Mouse (Mus musculus): Measurements from ENCODE around the gene Tas2r125.
"Not testable (repeated sequence)": the region's sequence is repeated elsewhere in the genome, so short reads cannot be mapped to it uniquely, and the experiment has no call there.

The Tas2r125 gene

DNA sequence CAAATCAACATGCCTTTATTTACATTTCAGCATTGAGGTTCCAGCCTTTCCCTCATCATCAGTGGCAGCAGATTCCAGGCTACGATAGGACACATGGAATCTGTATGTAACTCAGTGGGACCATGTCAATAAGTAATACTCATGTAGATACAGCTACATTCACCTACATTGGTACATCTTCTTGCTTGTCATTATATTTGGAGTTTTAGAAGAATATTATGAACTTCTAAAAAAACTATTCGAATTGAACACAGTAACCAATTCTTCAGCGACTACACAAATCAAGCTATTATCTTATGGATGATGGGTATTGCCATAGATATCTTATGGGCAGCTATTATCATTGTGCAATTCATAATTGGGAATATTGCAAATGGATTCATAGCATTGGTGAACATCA lies at the start of gene Tas2r125:
Tas2r125 (plus strand) TSS at position 301 of the 400 bp plus-strand sequence.
- no peak for DNase-seq

DNA sequence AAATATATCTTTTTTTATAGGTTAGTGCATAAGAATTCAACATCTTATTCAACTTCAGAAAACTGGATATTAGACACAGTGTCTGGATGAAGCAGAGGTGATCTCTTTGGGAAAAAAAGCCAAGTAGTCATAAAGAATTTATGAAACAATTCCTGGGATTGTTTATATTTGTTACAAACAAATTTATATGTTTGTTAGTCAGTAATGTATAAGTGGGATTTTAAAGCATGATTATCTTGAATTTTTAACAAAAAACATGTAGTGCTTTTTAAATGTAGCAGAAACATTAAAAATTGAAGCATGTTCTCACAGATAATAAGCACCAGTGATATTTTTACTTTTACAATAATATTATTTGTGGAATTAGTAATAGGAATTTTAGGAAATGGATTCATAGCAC lies 41.7 kb upstream of the Tas2r125 start, which contains the start of gene Tas2r110:
Tas2r110 (plus strand) TSS at position 301 of the 400 bp plus-strand sequence.
- no peak for DNase-seq

DNA sequence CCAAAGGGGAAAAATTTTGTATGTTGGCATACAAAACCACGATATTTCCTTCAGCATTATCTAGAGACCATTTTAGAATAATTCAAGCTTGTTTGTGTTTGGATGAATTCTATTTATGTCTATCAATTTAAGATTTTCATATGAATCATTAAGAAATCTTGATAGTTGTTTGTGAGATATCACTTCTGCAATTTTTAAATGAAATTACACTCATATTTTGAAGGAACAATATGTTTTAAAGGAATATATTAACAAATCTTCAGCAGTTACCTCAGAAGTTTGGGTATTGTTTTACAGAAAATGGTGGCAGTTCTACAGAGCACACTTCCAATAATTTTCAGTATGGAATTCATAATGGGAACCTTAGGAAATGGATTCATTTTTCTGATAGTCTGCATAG lies 16.7 kb upstream of the Tas2r125 start, which contains the start of gene Tas2r113:
Tas2r113 (plus strand) TSS at position 301 of the 400 bp plus-strand sequence.
- no peak for DNase-seq

DNA sequence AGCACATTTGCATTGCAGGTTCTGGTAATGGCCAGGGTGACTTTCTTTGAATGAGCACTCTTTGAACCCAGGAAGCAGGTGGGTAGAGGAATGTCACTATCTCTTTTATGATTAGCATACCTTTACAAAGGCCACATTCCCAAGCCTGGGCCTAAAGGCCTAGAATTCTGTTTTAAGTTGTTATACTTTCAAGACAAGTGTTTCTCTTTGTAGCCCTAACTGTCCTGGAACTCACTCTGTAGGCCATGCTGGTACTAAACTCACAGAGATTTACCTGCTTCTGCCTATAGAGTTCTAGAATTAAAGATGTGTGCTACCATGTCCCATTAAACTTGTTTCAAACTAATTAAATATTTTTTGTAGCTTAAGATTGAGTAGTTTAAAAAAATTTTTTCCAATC lies 31.9 kb downstream of the Tas2r125 start:
- not testable (repeated sequence) for DNase-seq

DNA sequence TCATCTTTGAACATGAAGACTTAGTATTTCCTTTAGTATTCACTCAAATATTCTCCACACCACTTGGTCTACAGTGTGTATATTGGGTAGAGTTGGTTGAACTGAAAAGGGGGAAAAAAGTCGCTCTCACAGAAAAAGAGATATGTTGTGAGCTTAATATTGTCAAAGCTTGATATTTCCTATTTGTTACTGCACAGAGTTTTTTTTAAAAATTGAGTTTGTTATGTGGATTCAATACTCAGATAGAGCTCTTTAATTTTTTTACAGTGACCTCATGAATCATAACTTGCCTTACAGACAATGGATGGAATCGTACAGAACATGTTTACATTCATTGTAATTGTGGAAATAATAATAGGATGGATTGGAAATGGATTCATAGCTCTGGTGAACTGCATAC lies 41.4 kb downstream of the Tas2r125 start, which contains the start of gene Tas2r129:
Tas2r129 (plus strand) TSS at position 301 of the 400 bp plus-strand sequence.
- DNase-seq, result no peak

DNA sequence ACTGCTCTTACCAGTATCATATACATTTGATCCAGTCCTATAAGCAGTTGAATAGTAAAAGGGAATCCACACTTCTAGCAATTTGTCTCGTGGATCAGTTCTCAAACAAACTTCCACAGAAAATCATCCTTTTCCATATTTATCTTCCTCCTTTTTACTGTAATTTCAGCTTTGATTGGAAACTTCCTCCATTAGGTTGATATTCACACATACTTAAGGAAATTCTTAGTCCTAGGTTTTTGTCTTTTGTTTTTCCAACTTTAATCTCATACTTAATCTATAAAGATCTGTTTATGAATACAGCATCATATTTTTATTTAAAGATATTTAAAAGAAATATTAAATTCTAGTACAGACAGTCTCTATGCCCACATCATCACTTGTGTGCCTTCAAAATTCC lies 48.4 kb downstream of the Tas2r125 start, which contains the start of gene Tas2r131:
Tas2r131 (minus strand) TSS at position 101 of the 400 bp plus-strand sequence.
- DNase-seq, result no peak
